Mouse (Mus musculus) MEL (cell line): ENCODE measurements around the gene Slc8a1.

Experiments
- CTCF ChIP-seq, 3 experiments: IDR thresholded peaks in 2 of 3; conservative IDR thresholded peaks in 1 of 3; 2 replicates each; pipeline ENCODE4 v1.5.1; 2011 to 2012; ENCODE audit warnings: low read length in 3 of 3, low read depth in 2 of 3, mild to moderate bottlenecking in 2 of 3, improper control_type of control experiment in 1 of 3, inconsistent platforms in 1 of 3, mixed read lengths in 1 of 3, moderate library complexity in 1 of 3; ENCODE audit not compliant: control insufficient read depth in 1 of 3, insufficient read depth in 1 of 3, poor library complexity in 1 of 3, severe bottlenecking in 1 of 3
- GATA1 ChIP-seq: IDR thresholded peaks from 2 replicates; pipeline ENCODE4 v1.6.1; 2011; ENCODE audit warnings: low read depth, low read length, improper control_type of control experiment
- HCFC1 ChIP-seq: IDR thresholded peaks from 2 replicates; pipeline ENCODE4 v1.6.1; 2012; ENCODE audit warnings: low read depth, mild to moderate bottlenecking, inconsistent platforms, low read length, improper control_type of control experiment, moderate library complexity
- MEF2A ChIP-seq: IDR thresholded peaks from 2 replicates; pipeline ENCODE4 v1.6.1; 2014; ENCODE audit warnings: low read depth, mild to moderate bottlenecking, inconsistent platforms, low read length, improper control_type of control experiment; ENCODE audit not compliant: poor library complexity, insufficient replicate concordance, severe bottlenecking; ENCODE audit errors: extremely low read depth
- NELFE ChIP-seq: IDR thresholded peaks from 2 replicates; pipeline ENCODE4 v1.6.1; 2011; ENCODE audit warnings: low read depth, low read length, improper control_type of control experiment

- TF ChIP-seq NELFE (no peak), GATA1 (no peak), HCFC1 (no peak), CTCF (IDR thresholded peaks at IDR 0.05 in 2 of 3, conservative IDR thresholded peaks at IDR 0.05 in 1 of 3; ENCODE audit: control insufficient read depth in 1 of 3, insufficient read depth in 1 of 3, low read depth in 2 of 3, low read length in 3 of 3, poor library complexity in 1 of 3, severe bottlenecking in 1 of 3) (no peak), MEF2A (no peak)
Observed at GRCm38 (mm10) chr17:81513368-81513958, 224.7 kb downstream of the Slc8a1 start.
